Mouse (Mus musculus): Measurements from ENCODE around the gene Srprb. TPM values are rescaled to one million over a fixed set of nuclear protein-coding genes. Genes with fewer than 3 reads are reported as not detected.

The Srprb gene
- polyA plus RNA-seq, 1 experiment from 2014 or later: 59.5 TPM

DNA sequence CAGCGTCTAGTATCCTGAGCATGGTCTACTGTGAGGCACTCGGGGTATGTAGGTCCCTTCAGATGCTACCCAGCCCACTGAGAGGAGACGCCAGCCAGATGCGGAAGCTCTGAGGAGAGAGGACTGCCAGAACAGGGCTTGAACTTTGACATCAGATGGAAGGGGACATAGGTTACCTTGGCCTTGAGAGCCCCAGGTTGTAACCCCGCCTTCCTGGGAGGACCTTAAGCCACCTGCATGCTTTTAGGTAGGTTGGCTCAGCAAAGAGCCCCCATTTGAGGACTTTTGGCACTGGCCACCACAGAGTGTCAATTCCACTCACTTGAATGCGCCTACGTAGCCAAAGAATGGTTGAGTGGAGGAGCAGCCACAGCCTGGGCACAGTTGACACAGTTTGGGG lies 22.8 kb upstream of the Srprb start:
- no peaks in the 10 kb centered on the region for H3K27me3 ChIP-seq (replicated peaks; ENCODE audit: control insufficient read depth, insufficient read depth, low read length)
- ATAC-seq (replicated peaks; ENCODE audit: low FRiP score, low TSS enrichment, low read depth): no peak
- H3K4me2 ChIP-seq (ENCODE audit: low read length): no peak overlapping the region
- no peak overlapping the region for H3K4me3 ChIP-seq (ENCODE audit: low read depth, low read length)
- 91% methylated on average over 7 of the region's 7 CpGs for WGBS
- H3K9ac ChIP-seq (ENCODE audit: low read length): no peak overlapping the region
- no peaks in the 10 kb centered on the region for H3K4me1 ChIP-seq (replicated peaks; ENCODE audit: control insufficient read depth, insufficient read depth, low read length)
- no peak for DNase-seq (ENCODE audit: low spot score)
- H3K27ac ChIP-seq (ENCODE audit: low read depth): no peak overlapping the region
- no peaks in the 10 kb centered on the region for H3K36me3 ChIP-seq (ENCODE audit: control insufficient read depth, insufficient read depth, low read length)
- H3K9me3 ChIP-seq (ENCODE audit: control insufficient read depth, low read length): no peaks in the 10 kb centered on the region

DNA sequence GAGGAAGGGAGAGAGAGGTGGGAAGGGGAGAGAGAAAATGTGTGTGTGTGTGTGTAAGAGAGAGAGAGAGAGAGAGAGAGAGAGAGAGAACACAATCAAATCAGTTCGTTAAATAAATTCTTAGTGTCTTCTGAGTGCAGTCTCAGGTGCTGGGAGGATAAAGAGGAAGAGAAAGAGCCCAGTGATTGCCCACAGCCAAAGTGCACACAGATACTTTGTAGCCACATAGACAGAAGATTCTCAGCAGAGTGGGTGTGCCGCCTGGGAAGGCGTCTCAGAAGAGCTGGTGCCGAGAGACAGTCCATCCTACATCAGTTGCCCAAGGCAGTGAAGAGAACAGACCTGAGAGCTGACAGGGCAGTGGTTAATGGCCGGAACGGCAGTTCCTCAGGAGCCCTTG lies 12.3 kb upstream of the Srprb start:
- Histone ChIP-seq H3K27ac (ENCODE audit: low read depth) (no peak overlapping the region), H3K9ac (ENCODE audit: low read length) (no peak overlapping the region), H3K36me3 (ENCODE audit: control insufficient read depth, insufficient read depth, low read length) (no peaks in the 10 kb centered on the region), H3K27me3 (replicated peaks; ENCODE audit: control insufficient read depth, insufficient read depth, low read length) (no peaks in the 10 kb centered on the region), H3K4me1 (replicated peaks; ENCODE audit: control insufficient read depth, insufficient read depth, low read length) (no peaks in the 10 kb centered on the region), H3K9me3 (ENCODE audit: control insufficient read depth, low read length) (no peaks in the 10 kb centered on the region), H3K4me3 (ENCODE audit: low read depth, low read length) (no peak overlapping the region), H3K4me2 (ENCODE audit: low read length) (no peak overlapping the region)
- 83% methylated on average over 6 of the region's 6 CpGs for WGBS
- DNase-seq (ENCODE audit: low spot score): no peak
- no peak for ATAC-seq (replicated peaks; ENCODE audit: low FRiP score, low TSS enrichment, low read depth)

DNA sequence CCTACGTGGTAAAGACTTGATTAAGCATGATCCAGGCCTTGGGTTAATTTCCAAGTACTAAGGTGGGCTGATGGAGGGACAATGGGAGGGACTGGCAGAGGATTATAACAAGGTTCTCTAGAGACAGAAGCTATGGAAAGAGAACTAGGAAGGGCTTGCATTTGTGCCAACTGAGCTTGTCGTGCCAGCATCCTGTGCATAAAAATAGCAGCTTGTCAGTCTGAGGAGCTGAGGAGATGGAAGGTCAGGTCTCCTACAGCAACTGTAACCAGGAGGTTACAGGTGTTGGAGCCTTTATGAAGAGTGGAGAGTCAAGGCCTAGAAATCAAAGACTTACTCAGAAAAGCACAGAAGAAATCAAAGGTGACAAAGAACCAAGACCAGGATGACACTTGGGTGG lies 11.7 kb upstream of the Srprb start:
- no peaks in the 10 kb centered on the region for H3K9me3 ChIP-seq (ENCODE audit: control insufficient read depth, low read length)
- ATAC-seq (replicated peaks; ENCODE audit: low FRiP score, low TSS enrichment, low read depth) (no peak), DNase-seq (ENCODE audit: low spot score) (no peak)
- no peak overlapping the region for H3K4me2 ChIP-seq (ENCODE audit: low read length)
- 78% methylated on average over 2 of the region's 2 CpGs for WGBS
- no peak overlapping the region for H3K27ac ChIP-seq (ENCODE audit: low read depth)
- no peaks in the 10 kb centered on the region for H3K27me3 ChIP-seq (replicated peaks; ENCODE audit: control insufficient read depth, insufficient read depth, low read length)
- H3K36me3 ChIP-seq (ENCODE audit: control insufficient read depth, insufficient read depth, low read length): no peaks in the 10 kb centered on the region
- no peak overlapping the region for H3K4me3 ChIP-seq (ENCODE audit: low read depth, low read length)
- H3K4me1 ChIP-seq (replicated peaks; ENCODE audit: control insufficient read depth, insufficient read depth, low read length): no peaks in the 10 kb centered on the region
- H3K9ac ChIP-seq (ENCODE audit: low read length): no peak overlapping the region

DNA sequence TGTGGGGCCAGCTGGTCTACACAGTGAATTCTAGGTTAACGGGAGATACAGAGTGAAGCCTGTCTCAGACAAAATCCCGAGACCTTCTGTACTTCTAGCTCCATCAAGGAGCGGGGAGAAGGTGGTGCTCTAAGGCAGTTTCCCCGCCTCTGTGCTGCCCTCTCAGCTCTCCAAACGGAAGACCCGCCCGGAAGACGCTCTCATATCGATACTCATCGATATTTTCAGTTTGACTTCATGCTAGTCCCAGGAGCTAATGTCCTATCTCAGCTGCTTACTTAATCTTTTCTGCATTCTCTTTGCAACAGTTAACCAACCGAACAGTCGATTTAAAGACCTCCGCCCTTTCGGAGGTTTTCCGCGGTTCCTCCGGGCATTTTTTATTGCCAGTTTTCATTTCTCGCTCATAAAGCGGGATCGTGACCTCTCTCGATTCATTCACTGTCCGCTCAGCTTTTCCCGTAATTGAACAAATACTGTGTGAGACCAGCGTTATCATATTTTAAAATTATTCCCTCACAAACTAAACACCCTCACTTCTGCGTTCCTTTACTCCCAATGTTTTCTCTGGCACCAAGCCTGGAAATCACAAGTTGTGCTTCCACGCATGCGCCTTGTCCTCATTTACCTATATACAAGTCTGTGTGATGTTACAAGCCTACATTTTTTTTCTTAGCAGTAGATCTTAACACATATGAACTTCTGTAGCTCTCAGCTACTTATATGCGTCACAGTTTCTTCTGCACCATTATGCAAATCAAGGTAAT lies 10.9 kb upstream of the Srprb start:
- WGBS: 78% methylated on average over 28 of the region's 28 CpGs
- 0 out of 2 replicates have a peak overlapping the region, but pooled peaks have one; percentile 11 for H3K4me2 ChIP-seq (ENCODE audit: low read length)
- no peak overlapping the region for H3K9ac ChIP-seq (ENCODE audit: low read length)
- H3K27ac ChIP-seq (ENCODE audit: low read depth): no peak overlapping the region
- ATAC-seq (replicated peaks; ENCODE audit: low FRiP score, low TSS enrichment, low read depth) (no peak), DNase-seq (ENCODE audit: low spot score) (no peak)
- H3K27me3 ChIP-seq (replicated peaks; ENCODE audit: control insufficient read depth, insufficient read depth, low read length): no peaks in the 10 kb centered on the region
- no peaks in the 10 kb centered on the region for H3K4me1 ChIP-seq (replicated peaks; ENCODE audit: control insufficient read depth, insufficient read depth, low read length)
- no peaks in the 10 kb centered on the region for H3K9me3 ChIP-seq (ENCODE audit: control insufficient read depth, low read length)
- no peaks in the 10 kb centered on the region for H3K36me3 ChIP-seq (ENCODE audit: control insufficient read depth, insufficient read depth, low read length)
- H3K4me3 ChIP-seq (ENCODE audit: low read depth, low read length): no peak overlapping the region

DNA sequence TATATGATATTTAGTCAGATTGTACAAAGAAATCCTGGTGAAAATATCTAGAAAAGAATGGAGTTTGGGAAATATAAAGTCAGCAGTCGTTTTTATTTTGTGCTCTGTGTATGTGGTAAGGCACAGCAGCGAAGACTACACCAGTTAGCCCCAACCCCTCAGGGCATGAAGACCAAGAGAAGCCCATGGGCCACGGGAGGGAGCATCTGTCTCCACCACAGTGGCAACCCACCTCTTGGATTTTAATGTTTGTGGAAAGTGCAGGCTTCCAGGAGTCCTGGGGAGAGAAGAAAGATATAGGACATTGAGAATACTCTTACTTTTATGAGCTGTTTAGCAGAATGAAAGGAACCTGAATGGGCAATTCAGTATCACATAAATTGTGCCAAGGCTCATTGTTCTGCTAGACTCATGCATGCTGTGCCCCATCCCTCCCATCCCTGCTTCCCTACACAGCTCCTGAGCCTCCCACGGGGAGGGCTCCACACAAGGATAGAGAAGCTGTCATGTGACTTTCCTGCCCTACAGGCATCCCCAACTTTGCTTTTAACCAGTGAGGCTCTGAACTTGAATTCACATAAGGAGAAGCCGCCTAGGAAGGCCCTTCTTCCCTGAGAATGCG lies 7.0 kb upstream of the Srprb start:
- Histone ChIP-seq H3K27me3 (replicated peaks; ENCODE audit: control insufficient read depth, insufficient read depth, low read length) (no peaks in the 10 kb centered on the region), H3K9ac (ENCODE audit: low read length) (no peak overlapping the region), H3K9me3 (ENCODE audit: control insufficient read depth, low read length) (no peaks in the 10 kb centered on the region), H3K4me1 (replicated peaks; ENCODE audit: control insufficient read depth, insufficient read depth, low read length) (no peaks in the 10 kb centered on the region), H3K4me3 (ENCODE audit: low read depth, low read length) (no peak overlapping the region), H3K36me3 (ENCODE audit: control insufficient read depth, insufficient read depth, low read length) (no peaks in the 10 kb centered on the region), H3K27ac (ENCODE audit: low read depth) (no peak overlapping the region), H3K4me2 (ENCODE audit: low read length) (no peak overlapping the region)
- ATAC-seq (replicated peaks; ENCODE audit: low FRiP score, low TSS enrichment, low read depth) (no peak), DNase-seq (ENCODE audit: low spot score) (no peak)
- 65% methylated on average over 6 of the region's 6 CpGs for WGBS

DNA sequence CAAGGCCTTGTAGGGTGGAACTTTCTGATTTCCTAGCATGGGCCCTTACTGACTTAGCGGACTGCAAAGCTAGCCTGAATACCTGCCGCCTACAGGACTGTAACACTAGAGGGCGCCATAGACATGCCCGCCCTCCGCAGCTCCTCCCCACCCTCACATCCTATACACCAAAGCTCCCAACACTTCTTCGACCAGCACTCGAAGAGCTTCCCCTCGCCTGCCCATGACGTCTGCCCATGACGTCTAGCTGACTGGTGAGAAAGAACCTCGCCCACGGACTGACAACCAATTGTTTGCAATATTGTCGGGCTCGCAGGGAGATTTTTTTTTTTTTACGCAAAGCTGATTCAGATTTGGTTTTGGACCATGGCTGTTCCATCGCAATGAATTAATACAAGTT lies 5.9 kb upstream of the Srprb start:
- peak overlapping the region; percentile 23 for H3K4me3 ChIP-seq (ENCODE audit: low read depth, low read length)
- no peaks in the 10 kb centered on the region for H3K4me1 ChIP-seq (replicated peaks; ENCODE audit: control insufficient read depth, insufficient read depth, low read length)
- H3K4me2 ChIP-seq (ENCODE audit: low read length): peak overlapping the region; percentile 46
- peak; percentile 84 for ATAC-seq (replicated peaks; ENCODE audit: low FRiP score, low TSS enrichment, low read depth)
- 8% methylated on average over 16 of the region's 16 CpGs for WGBS
- no peak overlapping the region for H3K9ac ChIP-seq (ENCODE audit: low read length)
- DNase-seq (ENCODE audit: low spot score): peak; percentile 75
- no peaks in the 10 kb centered on the region for H3K27me3 ChIP-seq (replicated peaks; ENCODE audit: control insufficient read depth, insufficient read depth, low read length)
- no peak overlapping the region for H3K27ac ChIP-seq (ENCODE audit: low read depth)
- no peaks in the 10 kb centered on the region for H3K9me3 ChIP-seq (ENCODE audit: control insufficient read depth, low read length)
- H3K36me3 ChIP-seq (ENCODE audit: control insufficient read depth, insufficient read depth, low read length): no peaks in the 10 kb centered on the region

DNA sequence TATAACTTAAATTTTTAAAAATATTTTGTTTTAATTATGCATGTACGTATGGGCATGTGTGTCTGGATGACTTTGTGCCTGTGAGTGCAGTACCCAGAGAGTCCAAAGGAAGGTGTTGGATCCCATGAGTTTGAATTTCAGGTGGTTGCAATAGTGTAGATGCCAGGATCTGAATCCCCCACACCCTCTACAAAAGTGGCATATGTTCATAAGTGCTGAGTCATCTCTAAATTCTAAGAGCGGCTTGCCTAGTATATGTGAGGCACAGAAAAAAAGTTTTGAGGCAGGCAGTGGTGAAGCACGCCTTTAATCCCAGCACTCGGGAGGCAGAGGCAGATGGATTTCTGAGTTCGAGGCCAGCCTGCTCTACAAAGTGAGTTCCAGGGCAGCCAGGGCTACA lies 3.8 kb upstream of the Srprb start:
- no peaks in the 10 kb centered on the region for H3K9me3 ChIP-seq (ENCODE audit: control insufficient read depth, low read length)
- no peak for DNase-seq (ENCODE audit: low spot score)
- H3K4me3 ChIP-seq (ENCODE audit: low read depth, low read length): no peak overlapping the region
- no peaks in the 10 kb centered on the region for H3K36me3 ChIP-seq (ENCODE audit: control insufficient read depth, insufficient read depth, low read length)
- H3K4me1 ChIP-seq (replicated peaks; ENCODE audit: control insufficient read depth, insufficient read depth, low read length): peaks cover 4% of the 10 kb centered on the region; the same call in 1 of the 2 replicates
- H3K9ac ChIP-seq (ENCODE audit: low read length): no peak overlapping the region
- H3K4me2 ChIP-seq (ENCODE audit: low read length): no peak overlapping the region
- no peak overlapping the region for H3K27ac ChIP-seq (ENCODE audit: low read depth)
- no peak for ATAC-seq (replicated peaks; ENCODE audit: low FRiP score, low TSS enrichment, low read depth)
- WGBS: 91% methylated on average over 5 of the region's 5 CpGs
- no peaks in the 10 kb centered on the region for H3K27me3 ChIP-seq (replicated peaks; ENCODE audit: control insufficient read depth, insufficient read depth, low read length)

DNA sequence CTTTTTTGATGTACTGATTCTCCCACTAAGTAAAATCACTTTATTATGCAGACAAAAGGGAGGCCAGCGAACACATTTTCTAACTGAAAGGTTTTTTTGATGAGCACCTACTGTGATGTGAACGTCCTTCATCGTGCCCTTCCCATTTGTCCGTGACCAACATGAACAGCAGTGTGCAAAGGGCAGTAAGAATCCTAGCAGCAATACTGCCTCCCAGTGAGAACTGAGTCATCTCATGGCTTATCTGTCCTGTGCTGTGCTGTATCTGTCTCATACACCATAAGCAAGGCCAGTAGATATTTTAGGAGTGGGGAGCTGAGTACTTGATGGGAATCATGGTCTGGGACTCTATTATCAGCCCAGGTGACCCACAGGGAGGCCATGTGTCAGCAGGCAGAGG lies 13.5 kb downstream of the Srprb start:
- peaks cover 59% of the 10 kb centered on the region for H3K36me3 ChIP-seq (ENCODE audit: control insufficient read depth, insufficient read depth, low read length)
- H3K4me1 ChIP-seq (replicated peaks; ENCODE audit: control insufficient read depth, insufficient read depth, low read length): no peaks in the 10 kb centered on the region
- no peaks in the 10 kb centered on the region for H3K27me3 ChIP-seq (replicated peaks; ENCODE audit: control insufficient read depth, insufficient read depth, low read length)
- H3K4me3 ChIP-seq (ENCODE audit: low read depth, low read length): no peak overlapping the region
- no peak overlapping the region for H3K27ac ChIP-seq (ENCODE audit: low read depth)
- 0 out of 2 replicates have a peak, but pooled peaks cover 2% of the 10 kb centered on the region for H3K9me3 ChIP-seq (ENCODE audit: control insufficient read depth, low read length)
- ATAC-seq (replicated peaks; ENCODE audit: low FRiP score, low TSS enrichment, low read depth) (no peak), DNase-seq (ENCODE audit: low spot score) (no peak)
- H3K9ac ChIP-seq (ENCODE audit: low read length): no peak overlapping the region
- WGBS: 93% methylated on average over 4 of the region's 4 CpGs
- no peak overlapping the region for H3K4me2 ChIP-seq (ENCODE audit: low read length)

DNA sequence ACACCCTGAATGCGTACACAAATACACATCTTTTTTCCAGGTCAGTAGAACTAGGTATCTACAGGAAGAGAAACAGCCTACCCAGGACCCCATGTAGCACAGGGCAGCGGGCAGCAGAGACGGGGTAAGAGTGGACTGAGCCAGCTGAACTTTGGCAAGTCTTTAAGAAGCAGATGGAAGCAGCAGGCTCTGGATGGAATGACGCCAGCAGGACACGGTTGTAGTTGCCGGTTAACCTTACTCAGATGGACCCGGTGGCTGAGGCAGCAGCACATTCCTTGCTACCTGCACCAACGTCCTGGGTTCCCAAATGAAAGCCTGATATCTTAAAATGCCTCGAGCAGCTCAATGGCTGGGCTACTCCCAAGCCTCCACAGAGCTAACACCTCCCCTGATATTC lies 15.2 kb downstream of the Srprb start:
- no peak overlapping the region for H3K4me2 ChIP-seq (ENCODE audit: low read length)
- 78% methylated on average over 9 of the region's 9 CpGs for WGBS
- ATAC-seq (replicated peaks; ENCODE audit: low FRiP score, low TSS enrichment, low read depth): no peak
- DNase-seq (ENCODE audit: low spot score): no peak
- H3K4me3 ChIP-seq (ENCODE audit: low read depth, low read length): no peak overlapping the region
- H3K36me3 ChIP-seq (ENCODE audit: control insufficient read depth, insufficient read depth, low read length): peaks cover 43% of the 10 kb centered on the region
- H3K9me3 ChIP-seq (ENCODE audit: control insufficient read depth, low read length): 0 out of 2 replicates have a peak, but pooled peaks cover 2% of the 10 kb centered on the region
- no peak overlapping the region for H3K9ac ChIP-seq (ENCODE audit: low read length)
- H3K4me1 ChIP-seq (replicated peaks; ENCODE audit: control insufficient read depth, insufficient read depth, low read length): no peaks in the 10 kb centered on the region
- H3K27ac ChIP-seq (ENCODE audit: low read depth): no peak overlapping the region
- H3K27me3 ChIP-seq (replicated peaks; ENCODE audit: control insufficient read depth, insufficient read depth, low read length): no peaks in the 10 kb centered on the region

All from intestine, embryonic 14.5 days (tissue).